Mouse (Mus musculus) gastrocnemius, postnatal 10 days (tissue): ENCODE results near the gene Bex3. TPM values are rescaled to one million over a fixed set of nuclear protein-coding genes. Genes with fewer than 3 reads are reported as not detected.
"Not testable (repeated sequence)": the region's sequence is repeated elsewhere in the genome, so short reads cannot be mapped to it uniquely, and the experiment has no call there.

Experiments
- DNase-seq: peaks from one replicate; pipeline ENCODE4 v3.0.0; 2021; ENCODE audit warnings: mixed read lengths
- long read RNA-seq, 2 experiments: library from polyadenylated mRNA; stranded (forward); transcript quantifications; one replicate each; pipeline ENCODE4 v2.0.0; 2021
- total RNA-seq, 2 experiments: library from RNA; stranded (reverse); gene quantifications; 2 replicates each; pipeline ENCODE4 v1.2.3; 2021

Gene Bex3
- 10 to 100 TPM; 23.1 to 32.4 TPM for total RNA-seq
- long read RNA-seq, experiment 1, transcript Bex3-201 (3 exons, 930 nt) = major isoform, 10 of 18 reads
- long read RNA-seq, experiment 1, partial matches to known transcripts = 0 of 18 reads
- long read RNA-seq, experiment 1, other reads (novel, unspliced or antisense) = 8 of 18 reads
- long read RNA-seq, experiment 2, transcript Bex3-201 (3 exons, 930 nt) = major isoform, 10 of 20 reads
- long read RNA-seq, experiment 2, transcript Bex3-202 (3 exons, 826 nt) = minor isoform, 5 of 20 reads
- long read RNA-seq, experiment 2, partial matches to known transcripts = 0 of 20 reads
- long read RNA-seq, experiment 2, other reads (novel, unspliced or antisense) = 5 of 20 reads

DNA sequence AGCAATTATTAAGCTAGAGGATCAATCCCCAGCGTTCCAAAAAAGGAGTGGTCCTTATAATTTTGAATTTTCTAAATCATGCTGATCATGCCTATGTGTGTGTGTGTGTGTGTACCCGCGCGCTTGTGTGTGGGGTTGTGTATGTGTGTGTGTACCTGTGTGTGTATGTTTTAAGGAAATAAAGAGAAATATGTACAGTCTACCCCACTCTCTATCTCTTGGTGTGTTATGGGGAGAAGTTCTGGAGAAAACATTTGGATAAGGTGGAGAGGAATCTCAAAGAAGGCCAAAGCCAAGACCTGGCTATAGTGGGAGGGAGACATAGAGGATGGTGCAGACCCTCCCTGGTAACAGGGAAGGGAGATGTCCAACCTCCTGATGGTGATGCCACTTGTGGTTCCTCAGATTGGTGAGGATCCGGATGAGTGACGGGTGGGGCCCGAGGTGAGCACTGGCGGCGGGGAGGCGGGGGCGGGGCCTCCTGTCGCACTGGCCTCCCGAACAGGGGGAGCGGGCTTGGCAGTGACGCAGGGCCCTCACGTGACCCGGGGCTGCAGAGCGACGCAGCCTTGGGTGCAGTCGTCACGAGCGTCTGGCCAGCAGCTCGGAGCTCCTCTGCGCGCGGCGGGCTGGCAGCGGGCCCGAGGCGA, at the start of gene Bex3:
TSS of gene Bex3 (plus strand) at position 511 of the 650 bp plus-strand sequence.
- peak; percentile 8 for DNase-seq

DNA sequence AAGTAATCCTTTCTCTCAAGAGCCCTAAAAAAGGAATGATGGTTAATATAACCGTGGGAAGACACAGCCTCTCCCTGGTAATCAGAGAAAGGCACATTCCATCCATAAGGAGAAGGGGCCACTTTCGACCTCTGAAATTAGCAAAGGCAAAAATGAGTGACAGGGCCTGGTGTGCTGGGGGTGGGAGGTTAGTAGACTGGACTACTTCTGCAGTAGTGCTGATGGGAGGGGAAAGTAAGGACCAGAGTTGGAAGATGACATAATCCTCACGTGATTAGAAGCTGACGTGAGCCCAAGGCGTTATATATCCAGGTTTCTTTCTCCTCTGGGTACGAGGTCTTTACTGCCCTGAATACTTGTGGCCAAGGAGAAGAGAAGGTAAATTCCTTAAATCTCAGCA, 46.3 kb upstream of the Bex3 start:
- DNase-seq = no peak

DNA sequence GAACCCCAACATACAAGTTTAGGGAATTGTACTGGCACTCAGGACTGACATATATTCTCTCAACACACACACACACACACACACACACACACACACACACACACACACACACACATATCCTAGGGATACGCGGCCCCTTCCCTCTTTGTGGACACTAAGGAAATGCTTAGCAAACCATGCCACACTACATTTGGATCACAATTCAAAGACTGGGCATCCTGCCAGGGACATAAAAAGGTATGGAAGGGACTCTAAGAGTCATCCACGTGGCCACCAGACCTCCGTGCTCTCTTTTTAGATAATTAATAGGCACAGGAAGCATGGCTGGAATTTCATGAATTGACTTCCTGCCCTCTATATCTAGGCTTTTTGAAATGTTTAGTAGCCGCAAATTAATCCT, 42.3 kb upstream of the Bex3 start:
- DNase-seq = no peak

DNA sequence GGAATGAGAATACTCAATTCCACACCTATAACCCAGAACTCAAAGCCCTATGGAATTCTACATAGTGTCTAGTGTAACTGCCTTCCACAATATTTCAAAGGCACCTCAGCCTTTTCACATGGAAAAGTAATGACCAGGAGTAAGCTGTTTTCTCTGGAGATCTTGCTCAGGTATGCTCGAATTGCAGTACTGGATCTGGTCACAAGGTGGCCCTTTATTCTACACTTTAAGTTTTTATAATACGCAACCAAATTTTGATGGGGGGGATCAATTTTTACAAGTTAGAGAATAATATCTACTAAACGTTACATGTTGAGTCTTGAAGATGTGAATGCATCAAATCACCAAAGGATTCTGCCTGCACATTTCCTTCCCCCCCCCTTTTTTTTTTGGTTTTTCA, 31.9 kb upstream of the Bex3 start:
- peak; percentile 22 for DNase-seq

DNA sequence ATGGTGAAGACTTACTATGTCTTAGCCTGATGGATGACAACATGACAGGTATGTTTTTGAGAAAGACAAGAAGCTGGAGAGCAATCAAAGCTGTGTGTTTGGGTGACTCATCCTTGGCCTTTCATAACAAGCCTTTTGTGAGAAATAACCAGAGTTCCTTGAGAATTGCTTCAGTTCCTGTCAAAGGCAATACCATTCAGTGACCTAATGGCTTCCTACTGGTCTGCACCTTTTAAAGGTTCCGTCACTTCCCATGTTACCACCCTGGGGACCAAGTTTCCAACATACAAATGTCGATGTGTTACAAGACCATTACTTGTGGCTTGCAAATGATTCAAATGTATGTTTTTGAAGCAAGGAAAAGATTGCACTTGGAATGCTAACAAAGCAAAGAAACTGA, 26.9 kb upstream of the Bex3 start:
- DNase-seq = no peak

DNA sequence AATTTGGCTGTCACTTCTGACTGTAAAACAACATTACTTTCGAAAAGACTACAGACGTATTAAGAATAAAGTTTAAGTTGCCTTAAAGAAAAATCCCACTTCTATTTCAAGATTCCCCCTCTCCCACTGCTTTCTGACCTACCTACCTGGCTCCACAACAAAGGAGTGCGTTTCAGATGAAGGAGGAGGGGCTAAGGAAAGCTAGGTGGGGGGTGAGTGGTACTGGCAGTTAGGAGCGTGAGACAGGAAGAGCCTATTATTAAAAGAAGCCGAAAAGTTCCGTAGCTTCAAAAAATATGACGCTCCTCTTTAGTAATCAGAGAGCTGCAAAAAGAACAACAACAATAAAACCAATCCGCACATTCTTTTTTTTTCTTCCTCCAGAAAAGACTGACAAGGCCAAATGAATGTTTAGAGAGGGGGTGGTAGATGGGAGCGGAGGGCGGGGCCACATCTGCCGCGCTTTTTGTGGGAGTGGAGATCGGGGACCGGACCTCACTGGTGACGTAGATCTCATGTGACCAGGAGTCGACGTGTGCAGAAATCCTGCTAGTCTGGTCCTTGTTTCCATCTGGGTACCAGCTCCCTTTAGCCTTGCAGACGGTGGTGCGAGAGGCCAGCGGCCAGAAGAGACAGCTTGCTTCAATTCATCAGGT, 25.4 kb upstream of the Bex3 start, which contains the start of gene Tceal9:
TSS of gene Tceal9 (plus strand) at position 506 of the 656 bp plus-strand sequence.
- peak; percentile 54 for DNase-seq

DNA sequence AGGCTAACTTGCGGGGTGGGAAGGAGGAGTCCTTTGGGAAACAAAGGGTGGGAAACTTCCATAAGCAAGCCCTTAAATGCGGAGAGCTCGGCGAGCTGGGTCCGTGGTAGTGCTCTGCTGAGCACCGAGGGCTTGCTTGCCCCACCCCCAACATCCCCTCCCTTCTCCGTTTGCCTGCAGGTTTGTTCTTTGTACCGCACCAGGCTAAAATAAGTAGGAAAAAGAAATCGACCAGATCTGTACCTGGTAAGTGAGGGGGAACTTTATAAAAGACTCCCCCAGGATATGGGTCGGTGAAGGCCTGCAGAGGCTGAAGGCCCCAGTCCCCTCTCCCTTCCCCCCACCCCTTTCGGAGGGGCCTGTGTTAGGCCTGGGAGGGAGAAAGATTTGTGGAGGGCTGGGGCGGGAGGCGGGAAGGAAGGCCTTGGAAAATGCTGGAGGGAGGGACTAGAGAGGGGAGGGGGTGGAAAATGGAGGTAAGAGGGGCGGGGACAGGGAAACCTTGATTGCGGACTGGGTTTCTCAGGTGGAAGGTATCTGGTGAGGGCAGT, 24.5 kb upstream of the Bex3 start:
- peak; percentile 5 for DNase-seq

DNA sequence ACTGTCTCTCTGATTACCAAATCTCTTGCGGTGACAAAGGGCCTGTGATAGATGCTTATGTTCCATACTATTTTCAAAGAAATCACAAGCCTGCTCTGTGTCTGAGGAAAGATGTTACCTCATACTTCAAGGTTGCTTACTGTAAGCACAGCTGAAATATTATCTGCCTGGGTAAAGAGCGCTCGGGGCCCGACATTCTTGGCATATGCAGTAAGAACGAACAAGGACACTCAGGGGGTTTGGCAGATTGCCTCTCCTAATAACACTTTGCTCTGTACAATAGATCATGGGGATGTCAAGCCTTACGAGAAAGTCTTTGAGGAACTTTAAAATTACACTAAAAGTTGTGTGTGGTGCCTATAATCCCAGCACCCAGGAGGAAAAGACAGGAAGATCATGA, 21.2 kb upstream of the Bex3 start:
- no peak for DNase-seq

DNA sequence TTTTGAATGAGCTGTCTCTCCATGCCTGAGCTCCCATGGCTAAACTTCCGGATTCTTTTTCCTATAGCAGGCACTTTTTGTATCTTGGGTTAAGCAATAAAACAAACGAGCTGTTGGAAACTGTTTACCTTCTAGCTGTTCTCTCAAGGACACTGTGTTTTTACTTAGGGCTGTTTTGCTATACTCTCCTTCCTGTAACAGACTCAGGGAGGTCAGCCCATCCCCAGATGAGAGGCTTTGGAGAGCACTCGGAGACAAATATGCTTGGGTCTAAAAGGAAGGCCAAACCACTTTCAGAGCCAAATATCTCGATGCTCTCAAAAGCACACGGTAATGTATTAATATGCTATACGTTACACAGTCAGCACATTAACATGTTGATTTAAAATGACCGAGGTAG, 20.4 kb upstream of the Bex3 start:
- DNase-seq = no peak

DNA sequence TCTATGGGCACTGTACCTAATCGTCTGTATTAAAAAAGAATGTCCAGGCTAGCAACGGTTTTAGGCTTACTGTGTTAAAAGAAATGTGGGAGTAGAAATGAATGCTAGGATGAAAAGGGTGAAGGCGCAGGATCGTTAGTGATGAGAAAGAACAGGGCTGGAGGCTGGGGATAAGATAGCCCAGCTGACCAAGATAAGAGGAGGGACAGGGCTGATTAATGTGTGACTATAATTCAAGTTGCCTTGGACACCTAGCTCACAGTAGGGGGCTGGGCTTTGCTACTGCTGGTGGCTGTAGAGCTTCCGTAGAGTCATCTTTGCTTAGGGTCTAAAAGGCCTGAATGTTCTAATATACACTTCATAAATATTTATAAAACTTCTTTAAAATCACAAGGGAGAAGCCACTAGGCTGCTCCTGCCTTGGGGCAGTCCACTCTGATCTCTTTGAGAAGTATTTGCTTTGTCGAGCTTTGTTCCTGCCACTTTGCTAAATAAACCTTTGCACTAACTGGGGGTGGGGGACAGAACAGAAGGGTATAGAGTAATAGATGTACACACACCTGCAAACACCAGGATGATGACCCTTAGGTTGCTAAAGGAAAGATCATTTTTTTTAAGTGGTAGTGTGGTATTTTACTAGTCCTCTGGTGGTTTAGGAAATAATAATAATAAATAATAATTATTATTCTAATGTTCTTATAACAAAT, 17.9 kb upstream of the Bex3 start:
- no peak for DNase-seq

DNA sequence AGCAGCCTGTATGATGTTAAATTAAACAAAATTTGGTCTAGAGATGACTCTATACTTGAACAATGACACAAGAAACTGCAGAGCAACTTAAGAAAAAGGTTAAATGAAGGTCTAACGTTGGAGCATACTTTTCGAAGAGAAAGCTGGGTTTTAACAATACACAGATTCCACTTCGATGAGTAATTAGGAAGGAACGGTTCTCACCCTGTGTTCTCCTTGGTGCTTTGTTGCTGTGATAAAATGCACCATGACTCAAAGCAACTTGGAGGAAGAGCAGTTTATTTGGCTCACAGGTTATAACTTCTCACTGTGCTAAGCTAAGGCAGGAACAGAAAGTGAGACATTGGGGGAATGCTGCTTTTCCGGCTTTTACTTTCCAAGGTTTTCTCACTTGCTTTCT, 2.3 kb upstream of the Bex3 start:
- DNase-seq = no peak

DNA sequence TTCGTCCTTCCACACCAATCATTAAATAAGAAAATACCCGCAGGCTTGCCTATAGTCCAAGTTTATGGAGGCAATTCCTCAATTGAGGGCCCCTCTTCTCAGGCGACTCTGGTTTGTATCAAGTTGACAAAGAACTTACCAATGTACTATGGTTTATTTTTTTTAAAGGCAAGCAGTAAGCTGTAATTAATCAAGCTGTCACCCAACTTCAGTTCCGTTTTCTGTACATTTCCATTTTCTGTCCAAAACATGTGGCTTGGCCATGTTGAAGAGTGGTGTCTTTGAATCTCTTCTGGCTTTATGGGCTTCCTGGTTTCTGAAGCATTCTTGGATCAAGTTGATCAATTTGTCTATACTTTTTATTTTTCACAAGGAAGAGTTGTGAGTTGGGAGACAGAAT, 1.9 kb upstream of the Bex3 start:
- no peak for DNase-seq

DNA sequence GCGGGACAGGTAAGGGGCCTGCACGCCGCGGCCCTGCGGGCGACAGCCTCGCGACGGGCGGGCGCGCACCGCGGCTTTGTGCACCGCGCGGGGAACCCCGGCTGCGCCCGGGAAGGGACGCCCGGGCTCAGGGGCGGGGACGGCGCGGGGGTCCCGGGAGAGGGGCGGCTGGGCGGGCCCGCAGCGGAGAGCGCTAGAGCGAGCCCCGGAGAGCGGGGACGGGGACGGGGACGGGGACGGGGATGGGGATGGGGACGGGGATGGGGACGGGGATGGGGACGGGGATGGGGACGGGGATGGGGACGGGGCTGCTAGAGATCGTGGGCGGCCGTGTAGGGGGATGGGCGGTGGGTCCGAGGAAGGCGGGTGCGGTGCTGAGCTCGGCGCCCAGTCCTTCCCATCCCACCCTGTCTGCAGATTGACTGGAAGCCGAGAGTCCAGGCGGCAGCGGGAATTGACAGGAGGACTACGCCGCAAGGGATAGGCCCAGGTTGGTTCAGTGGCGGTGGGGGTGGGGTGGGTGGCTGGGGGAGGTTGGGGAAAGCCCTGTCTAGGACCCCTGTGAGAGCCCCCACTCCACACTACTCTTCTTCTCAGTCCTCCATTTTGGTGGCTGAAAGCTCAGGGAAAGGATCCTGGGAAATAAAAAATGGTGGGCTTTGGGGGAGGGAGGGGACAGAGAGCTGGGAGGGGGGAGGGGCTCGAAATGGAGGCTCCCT, 499 bp downstream of the Bex3 start:
- DNase-seq = not testable (repeated sequence)

DNA sequence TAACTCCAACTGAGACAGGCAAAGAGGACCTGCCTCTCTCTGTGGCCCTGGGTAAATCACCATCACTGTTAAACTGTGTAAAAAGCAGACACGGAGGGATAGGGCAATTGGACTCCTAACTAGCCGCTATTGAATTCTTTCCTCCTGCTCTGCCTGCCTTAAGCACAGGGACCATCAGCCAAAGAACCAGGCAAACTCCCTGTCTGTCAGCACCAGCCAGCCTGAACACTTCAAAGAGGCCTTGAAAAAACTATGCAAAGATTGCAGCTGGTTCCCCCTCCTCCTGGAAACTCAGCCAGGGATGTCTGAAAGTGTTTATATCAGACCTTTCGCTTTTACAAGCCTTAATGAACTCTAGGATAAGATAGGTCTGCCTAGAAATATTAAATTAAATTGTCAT, 4.5 kb downstream of the Bex3 start:
- DNase-seq = no peak

DNA sequence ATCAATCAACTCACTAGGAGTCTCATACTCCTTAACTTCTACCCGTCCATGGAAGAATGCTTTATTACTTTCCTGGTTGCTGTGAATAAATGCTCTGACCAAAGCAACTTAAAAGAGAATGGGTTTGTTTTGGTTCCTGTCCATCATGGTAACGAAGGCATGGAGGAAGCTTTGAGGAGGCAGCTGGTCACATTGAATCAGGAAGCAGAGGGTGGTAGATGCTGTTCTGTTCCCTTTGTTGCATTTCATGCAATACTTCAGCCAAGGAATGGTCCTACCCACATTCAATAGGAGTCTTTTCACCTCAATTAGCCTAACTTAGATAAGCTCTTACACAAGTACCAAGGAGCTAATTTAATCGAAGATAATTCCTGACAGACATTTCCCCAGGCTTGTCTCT, 5.3 kb downstream of the Bex3 start:
- DNase-seq = no peak

DNA sequence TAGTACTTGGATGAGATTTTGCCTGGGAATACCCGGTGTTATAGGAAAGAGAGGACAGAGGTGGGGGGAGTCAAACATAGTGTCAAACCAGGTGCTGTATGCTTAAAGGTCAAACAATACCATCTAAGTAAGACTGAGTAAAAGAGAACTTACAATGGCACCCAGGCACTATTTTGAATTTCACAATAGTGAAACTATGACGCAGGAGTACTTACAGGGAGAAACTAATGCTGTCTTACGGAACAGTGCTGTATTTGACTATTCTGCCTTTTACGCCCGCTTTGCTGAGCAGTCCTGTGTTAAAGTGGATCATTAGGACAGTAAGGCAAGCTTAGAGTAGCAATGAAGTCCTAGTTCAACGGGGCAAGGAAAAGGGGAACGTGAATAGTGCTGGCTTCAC, 7.5 kb downstream of the Bex3 start:
- DNase-seq = no peak

DNA sequence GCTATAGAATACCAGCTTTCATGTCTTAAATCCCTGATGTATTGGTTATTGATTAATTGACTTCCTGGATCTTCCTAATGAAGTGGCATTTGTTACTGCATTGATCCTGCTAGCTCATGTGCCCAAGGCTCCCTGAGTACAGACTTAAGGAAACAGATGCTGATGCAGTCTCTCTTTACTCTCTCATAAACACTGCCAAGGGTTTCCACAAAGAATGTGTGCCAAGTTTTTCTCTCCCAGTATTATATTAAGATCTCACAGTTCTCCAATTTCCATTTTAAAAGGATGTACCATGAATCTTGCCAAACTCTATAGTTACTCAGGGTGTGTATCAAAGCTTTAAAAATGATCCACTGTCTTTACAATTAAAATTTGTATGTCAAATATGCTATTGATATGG, 8.3 kb downstream of the Bex3 start:
- no peak for DNase-seq

DNA sequence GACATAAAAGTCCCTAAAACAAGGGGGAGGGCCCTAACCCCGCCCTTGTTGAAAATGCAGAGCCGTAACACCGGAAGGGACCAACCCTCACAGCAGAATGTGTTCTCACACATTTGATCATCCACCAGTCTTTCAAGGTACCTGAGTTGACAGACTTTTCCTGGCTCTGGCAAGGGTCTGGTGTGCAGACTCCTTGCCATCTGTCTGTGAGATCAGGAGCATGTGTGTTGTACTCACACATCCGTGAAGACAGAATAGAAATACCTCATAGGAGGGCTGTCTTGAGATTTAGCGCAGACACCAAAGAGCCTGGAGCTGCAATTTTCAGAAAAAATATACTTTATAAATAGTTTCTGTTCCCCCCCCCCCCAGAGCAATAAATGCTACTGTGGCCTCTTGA, 9.4 kb downstream of the Bex3 start:
- DNase-seq = no peak

DNA sequence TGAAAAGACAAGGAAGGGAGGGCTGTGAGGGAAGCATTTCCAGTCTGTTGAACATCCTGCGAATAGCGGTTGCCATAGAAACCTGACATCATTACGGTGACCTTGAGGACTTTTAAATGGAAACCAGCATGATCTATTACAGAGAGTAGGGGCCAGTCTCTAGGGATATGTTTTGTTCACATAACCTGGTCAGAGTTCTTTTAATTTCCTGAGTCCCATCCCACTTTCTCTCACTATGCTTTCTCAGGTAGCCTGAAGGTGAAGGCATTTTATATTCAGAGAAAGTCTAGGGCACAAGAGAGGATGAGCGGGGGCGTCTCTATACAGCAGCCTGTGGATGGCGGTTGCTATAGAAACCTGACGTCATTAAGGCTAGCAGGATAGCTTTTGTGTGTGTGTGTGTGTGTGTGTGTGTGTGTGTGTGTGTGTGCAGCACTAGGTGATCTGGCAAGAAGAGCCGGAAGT, 20.8 kb downstream of the Bex3 start:
- DNase-seq = no peak

DNA sequence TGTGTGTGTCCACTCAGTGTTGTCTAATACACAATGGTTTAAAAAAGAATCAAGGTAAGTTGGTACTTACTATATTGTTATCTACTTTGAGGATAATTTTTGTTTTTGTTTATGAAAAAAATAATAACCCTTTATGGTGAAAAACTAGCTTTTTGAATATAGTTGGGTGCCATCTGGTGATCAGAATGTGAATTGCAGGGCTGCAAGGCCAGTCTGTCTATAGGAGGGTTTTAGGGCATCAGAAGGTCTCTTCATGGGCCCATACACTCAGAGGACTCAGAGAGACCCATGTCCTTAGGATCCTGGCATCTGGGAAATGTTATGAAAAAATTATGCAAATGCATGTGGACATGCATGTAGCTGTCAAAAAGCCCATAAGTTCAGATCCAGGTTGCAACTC, 34.2 kb downstream of the Bex3 start:
- DNase-seq = peak; percentile 13

DNA sequence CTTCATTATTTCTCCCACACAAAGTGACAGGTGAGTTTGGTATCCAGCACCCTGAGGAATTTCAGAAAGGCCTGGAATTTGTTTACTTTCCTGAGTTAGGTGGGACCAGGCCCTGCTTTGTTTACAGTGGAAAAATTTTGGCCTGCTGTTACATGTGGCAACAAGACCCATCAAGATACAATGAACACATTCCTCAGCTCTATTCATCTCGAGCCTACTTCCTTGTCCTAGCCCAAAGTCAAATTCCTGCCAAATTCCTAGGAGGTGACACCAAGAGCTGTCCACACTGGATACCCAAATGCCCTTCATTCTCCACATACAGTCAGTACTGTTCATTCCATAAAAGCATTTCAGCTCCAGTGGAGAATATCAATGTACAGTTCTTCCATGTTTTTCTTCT, 36.1 kb downstream of the Bex3 start:
- DNase-seq = no peak

DNA sequence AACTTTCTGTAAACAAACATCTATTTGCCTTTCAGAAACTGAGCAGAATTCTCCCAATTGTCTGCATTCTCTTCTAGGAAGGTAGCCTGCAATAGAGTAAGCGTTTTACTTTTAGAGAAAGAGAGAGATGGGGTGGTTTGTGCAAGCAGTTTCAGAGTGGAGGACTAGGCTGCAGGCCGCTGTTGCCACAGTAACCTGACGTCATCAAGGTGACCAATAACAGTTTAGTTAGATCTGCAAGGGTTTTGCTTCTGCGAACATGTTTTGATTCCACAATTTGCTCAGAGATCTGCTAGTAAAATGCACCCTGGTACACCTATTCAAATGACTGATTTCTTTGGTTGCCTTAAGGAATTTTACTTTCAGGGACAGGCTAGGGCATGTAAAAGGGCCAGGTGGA, 43.2 kb downstream of the Bex3 start:
- no peak for DNase-seq
